Mouse (Mus musculus): ENCODE measurements around the gene Ngef.

DNA sequence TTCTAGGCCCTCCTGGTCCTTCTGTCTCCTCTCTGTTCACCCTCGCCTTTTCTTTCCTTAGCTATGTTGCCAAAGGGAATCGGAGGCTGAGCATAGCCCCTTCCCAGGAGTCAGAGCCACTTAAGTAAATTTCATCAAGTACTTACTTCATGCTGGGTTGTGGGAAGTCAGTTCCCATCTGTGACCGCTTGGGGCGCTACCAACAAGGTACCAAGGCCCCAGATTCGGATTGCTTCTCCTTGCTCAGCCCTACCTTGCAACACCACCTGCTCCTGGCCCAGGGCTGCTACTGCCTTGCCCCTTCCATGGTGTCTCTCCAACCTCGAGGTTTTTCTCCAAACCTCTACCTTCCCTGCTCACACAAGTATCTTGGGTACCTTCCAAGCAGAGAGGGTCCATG lies 5.3 kb downstream of the Ngef start:
- TF ChIP-seq GATA1 (IDR thresholded peaks at IDR 0.05; ENCODE audit: low read length) (no peak), TAL1 (IDR thresholded peaks at IDR 0.05; ENCODE audit: low read length) (no peak)

Measured in erythroblast, embryonic 14.5 days (primary cell).